Mouse (Mus musculus) telencephalon, adult 2 months (tissue): ENCODE results near the gene Prickle4.

ENCODE experiments used
- DNase-seq: peaks from one replicate; pipeline ENCODE4 v3.0.0-alpha.2; 2011; ENCODE audit warnings: low read depth, low spot score

The Prickle4 gene

DNA sequence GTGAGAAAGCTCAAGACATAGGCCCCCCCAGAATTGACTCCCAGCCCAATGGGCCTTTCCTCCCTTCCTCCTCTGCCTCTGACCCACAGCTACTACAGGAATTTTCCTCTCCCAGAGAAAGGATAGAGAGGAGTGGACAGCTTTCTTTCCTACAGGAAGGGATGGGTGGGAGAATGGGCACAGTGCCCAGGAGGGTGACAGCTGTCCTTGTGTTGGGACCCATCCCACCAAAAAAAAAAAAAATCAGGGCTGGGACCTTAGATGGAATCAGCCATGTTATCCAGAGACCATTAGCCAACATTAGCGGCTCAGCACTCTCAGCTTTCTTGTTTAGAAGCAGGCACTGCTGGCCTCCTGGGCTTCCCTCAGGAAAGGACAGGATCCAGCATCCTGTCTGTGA is 11.7 kb upstream of the Prickle4 start:
- DNase-seq = no peak

DNA sequence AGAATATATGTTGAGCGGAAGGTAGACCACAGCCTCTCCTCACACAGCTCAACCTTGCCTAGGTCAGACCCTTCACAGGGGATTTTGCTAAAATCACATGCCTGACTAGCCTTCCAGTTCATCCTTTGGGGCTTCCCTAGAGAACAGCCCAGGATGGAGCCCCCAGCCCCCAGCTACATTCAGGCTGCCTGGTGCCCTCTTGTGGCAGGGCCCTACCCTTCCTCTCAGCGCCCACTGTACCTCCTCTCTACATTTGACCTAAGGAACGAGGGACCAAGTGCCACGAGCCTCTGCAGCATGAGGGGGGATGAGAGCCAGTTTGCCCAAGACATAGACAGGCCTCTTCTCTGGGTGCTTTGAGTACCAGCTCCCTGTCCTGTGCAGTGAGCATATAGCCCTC is 10.2 kb upstream of the Prickle4 start:
- no peak for DNase-seq

DNA sequence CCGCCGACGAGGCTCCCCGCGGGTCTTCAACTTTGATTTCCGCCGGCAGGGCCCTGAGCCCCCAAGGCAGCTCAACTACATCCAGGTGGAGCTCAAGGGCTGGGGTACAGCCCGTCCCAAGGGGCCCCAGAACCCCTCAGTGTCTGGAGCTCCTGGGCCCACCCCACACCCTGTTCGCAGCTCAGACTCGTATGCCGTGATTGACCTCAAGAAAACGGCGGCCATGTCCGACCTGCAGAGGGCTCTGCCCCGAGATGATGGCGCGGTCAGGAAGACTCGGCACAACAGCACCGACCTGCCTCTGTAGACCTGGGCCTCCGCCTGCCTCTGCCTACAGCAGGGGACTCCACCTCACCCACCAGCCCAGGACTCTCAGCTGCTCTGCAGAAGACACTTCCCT is 9.0 kb upstream of the Prickle4 start:
- no peak for DNase-seq

GRCm38 (mm10) chr17:47702548-47703345 is 8.2 kb upstream of the Prickle4 start:
- no peak for DNase-seq

DNA sequence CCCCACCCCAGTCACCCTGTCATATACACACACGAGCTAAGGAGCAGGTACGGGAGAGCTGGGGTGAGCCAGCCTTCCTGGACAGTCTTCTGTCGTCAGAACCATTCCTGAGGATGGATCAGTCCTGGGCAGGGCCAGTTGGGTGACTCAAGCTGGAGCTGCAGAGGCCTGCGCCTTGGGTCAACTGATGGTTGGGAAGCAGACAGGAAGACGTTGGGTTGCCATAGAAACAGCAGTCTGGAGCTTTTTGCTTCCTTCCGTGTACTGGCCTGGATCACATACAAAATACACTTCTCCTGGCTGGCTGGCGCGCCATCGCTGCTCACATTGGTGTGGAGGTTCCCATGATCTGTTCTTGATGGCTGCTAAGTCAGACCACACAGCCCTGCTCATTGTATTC is 7.3 kb upstream of the Prickle4 start:
- DNase-seq = no peak

GRCm38 (mm10) chr17:47699055-47699454 is 4.5 kb upstream of the Prickle4 start:
- no peak for DNase-seq

DNA sequence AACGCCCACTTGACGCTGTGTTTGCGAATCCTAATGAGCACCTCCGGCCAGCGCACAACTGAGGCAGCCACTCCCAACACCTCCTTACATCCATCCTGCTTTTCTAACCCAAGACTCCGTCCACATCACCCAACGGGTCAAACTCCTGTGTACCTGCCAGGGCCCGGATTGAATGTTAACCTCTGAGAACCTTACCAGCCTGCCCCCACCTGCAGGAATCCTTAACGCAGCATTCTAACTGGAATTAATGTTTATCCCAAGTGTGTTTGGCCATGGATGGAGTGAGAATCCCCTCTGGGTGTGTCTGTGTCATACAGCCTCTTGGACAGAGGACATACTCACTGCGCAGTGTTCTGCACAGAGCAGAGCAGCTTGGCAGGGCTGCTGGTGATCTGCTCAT is 3.6 kb upstream of the Prickle4 start:
- no peak for DNase-seq

DNA sequence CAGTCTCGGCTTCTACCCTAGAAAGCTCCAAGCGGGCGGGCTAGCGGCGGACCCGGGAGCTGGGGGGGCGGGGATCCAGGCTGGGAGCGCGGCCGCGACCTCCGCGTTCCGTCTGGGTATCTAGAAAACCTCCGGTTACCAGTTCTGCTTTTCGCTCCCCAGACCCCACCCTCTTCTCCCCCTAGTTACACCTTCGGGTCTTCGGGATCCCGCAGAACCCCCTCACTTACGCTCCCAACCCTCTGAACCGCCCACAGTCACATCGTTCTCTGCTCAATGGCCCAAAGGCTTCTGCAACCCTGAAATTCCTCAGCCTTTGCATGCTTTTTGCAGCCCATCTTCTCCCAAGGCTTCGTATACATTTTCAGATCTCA is 788 bp upstream of the Prickle4 start:
- DNase-seq = no peak

- DNase-seq = no peak
These were observed 264 bp downstream of the Prickle4 start, which contains the start of gene Gm21981 for GRCm38 (mm10) chr17:47694442-47694502. Gene Gm21981 (minus strand): TSS chr17:47694455.

DNA sequence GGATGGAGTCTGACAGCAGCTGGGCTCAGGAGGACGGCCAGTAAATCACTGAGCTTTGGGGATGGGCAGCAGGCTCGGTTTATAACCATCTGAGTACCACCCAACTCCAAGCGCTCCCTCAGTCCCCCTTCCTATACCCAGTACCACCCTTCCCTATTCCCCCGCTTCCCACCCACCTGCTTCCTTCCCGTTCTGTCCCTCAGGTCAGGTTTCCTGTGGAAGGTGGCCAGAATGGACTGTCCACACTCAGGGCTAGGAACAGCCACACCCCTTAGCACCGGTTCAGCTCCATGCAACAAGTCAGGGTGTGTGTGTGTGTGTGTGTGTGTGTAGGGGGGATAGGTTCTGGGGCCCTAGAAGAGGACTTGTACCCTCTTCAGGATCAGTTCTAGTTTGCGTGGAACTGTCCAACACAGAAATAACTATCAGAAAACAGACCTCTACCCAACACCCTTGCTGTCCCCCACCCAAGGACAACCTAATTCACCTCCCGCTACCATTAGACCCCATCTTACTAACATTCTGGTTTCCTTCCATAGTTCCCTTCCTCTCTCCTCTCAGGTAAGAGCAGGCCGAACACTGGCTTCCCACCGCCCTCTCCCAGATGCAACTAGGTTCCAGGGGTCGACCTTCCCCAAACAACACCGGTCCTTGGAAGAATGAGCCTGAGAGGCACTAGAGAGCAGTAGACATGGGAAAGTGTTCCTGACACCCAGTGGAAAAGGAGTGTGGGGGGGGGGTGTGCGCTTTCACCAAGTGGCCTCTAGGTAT is 680 bp downstream of the Prickle4 start:
- DNase-seq = no peak

DNA sequence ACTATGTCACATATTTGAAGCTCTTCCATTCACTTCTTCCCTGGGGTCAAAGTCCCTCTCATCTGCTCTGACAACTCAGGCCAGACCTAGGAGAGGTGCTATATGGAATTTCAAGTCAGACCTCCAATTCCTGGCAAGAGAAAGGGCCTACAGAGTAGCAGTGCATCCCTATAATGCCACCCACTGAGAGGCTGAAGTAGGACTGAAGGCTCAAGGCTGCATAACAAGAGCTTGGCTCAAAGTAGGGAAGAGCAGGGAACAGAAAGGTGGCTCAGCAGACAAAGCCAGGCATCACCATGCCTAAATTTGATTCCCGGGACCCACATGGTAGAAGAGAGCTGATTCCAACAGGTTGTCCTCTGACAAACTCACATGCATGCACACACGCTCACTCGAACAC is 2.9 kb downstream of the Prickle4 start:
- no peak for DNase-seq

GRCm38 (mm10) chr17:47689894-47690293 is 4.6 kb downstream of the Prickle4 start:
- DNase-seq = no peak

DNA sequence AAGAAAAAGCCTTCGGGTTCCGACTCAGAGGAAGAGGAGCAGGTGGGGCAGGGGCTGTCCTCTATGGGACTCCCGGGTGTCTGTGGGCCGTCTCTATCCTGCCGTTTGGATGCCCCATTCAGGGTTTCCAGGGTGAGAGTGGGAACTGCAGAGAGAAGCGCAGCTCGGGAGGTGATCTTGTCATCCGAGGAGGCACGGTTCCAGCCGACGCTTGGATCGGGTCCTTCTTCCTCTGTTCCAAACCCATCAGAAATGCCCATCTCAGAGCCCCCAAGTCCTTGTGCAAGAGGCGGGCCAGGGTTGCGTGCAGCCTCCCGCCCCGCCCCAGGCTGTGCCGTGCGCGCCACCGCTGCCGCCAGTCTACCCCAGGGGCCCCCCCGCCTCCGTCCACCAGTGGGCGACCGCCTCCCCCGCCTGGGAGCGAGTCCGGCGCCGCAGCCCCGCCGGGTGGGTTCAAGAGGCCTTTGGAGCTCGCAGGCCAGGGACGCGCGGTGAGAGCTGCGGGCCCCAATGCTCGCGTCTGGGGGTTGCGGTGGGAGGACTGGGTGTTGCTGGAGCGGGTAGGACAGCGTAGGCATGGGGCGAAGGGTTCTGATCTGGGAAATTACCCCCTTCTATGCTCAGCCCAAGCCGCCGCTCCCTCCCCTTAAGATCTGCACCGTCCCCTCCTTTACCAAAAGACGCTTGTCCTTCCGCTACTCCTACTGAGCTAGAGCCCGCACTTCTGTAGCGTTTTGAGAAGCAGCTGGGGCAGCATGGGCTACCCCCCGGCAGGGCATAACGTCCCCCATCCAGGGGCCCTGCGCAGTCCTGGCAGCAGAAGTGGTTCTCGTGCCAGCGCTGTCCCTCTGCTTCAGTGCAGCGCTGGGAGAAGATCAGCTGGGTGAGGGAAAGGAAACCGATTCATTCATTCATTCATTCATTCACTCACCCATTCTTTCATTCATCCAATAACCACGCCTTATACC is 5.6 kb downstream of the Prickle4 start, which contains the start of gene Frs3:
Gene Frs3 (plus strand): TSS at position 423 of the 968 bp plus-strand sequence.
- no peak for DNase-seq

GRCm38 (mm10) chr17:47688344-47688607 is 6.3 kb downstream of the Prickle4 start, which contains the start of gene Tomm6:
Gene Tomm6 (minus strand): TSS chr17:47688386.
- no peak for DNase-seq

- peak; percentile 98 for DNase-seq
These were observed 6.9 kb downstream of the Prickle4 start for GRCm38 (mm10) chr17:47687409-47688343.

- DNase-seq = no peak
These were observed 11.7 kb downstream of the Prickle4 start for GRCm38 (mm10) chr17:47682836-47683235.

DNA sequence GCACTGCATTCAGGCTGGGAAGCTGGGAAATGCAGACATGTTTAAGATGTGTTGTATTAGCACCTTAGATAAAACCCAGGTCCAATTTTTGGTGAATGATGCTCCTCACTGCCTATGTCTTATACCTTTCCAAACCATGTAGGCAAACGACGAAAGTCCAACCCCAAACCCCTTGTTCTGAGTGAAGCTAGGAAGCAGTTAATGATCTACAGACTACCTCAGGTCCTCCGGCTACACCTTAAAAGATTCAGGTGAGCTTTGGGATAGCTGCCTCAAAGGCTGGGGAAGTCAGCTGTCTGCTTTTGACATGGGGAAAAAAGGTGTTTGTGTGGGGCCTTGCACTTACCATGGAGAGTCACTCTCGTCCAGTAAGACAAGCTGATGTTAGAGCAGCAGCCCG is 15.8 kb downstream of the Prickle4 start:
- DNase-seq = no peak

DNA sequence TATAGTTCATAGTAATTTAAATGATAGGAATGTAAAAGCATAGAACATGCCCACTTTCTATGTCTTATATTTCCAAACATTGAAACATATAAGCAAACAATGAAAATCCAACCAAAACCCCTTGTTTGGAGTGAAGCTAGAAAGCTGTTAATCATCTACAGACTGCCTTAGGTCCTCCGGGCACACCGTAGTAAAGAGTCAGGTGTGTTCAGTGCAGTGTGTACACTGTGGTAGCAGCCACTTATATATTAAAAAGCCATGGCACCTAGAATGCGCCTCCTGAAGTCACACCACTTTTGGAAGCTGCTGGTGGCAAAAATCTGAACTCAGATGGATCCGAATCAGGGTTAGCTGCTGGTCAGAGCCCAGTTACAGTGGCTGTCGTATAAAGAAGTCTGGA is 16.3 kb downstream of the Prickle4 start:
- no peak for DNase-seq

GRCm38 (mm10) chr17:47676581-47676980 is 18.0 kb downstream of the Prickle4 start:
- no peak for DNase-seq

GRCm38 (mm10) chr17:47672311-47673111 is 22.0 kb downstream of the Prickle4 start:
- DNase-seq = no peak

DNA sequence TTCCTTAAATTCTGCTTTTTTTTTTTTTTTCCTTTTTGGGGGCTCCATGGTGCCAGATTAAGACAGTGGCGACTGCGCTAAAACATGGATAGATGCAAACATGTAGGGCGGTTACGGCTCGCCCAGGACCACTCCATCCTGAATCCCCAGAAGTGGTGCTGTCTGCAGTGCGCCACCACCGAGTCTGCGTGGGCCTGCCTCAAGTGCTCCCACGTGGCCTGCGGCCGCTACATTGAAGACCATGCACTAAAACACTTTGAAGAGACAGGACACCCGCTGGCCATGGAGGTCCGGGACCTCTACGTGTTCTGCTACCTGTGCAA is 22.6 kb downstream of the Prickle4 start:
- DNase-seq = no peak
